Mouse (Mus musculus) stomach, postnatal 0 days (tissue): ENCODE results near the gene Oxa1l.

ENCODE experiments used
- CTCF ChIP-seq: IDR thresholded peaks from 2 replicates; pipeline ENCODE4 v1.5.1; 2016; ENCODE audit warnings: antibody characterized with exemption, low read depth, mild to moderate bottlenecking, moderate library complexity
- EP300 ChIP-seq: optimal IDR thresholded peaks from 2 replicates; pipeline ENCODE3; 2016; ENCODE audit warnings: antibody characterized with exemption

- TF ChIP-seq CTCF (no peak), EP300 (no peak)
These were observed 37.4 kb downstream of the Oxa1l start for GRCm38 (mm10) chr14:54397872-54398527.
